Mouse (Mus musculus): Measurements from ENCODE around the gene Vwa7.

DNA sequence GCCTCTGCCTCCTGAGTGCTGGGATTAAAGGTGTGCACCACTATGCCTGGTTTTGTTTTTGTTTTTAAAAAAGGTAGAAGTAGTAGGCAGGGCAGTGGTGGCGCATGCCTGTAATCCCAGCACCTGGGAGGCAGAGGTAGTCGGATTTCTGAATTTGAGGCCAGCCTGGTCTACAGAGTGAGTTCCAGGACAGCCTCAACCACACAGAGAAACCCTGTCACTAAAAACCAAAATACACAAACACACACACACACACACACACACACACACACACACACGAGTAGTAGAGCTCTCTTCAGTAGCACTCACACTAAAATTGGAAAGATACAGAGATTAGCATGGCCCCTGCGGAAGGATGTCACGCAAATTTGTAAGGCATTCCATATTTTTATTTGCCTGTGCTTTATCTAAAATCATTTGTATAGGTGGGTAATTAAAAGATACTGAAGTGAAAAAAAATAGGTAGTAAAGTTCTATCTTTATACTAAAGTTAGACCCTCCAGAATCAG lies 32.6 kb downstream of the Vwa7 start:
- TF ChIP-seq CTCF (IDR thresholded peaks at IDR 0.05 in 2 of 3, conservative IDR thresholded peaks at IDR 0.05 in 1 of 3; ENCODE audit: control insufficient read depth in 1 of 3, insufficient read depth in 1 of 3, low read depth in 2 of 3, low read length in 3 of 3, poor library complexity in 1 of 3, severe bottlenecking in 1 of 3), result no peak
- no peak for TF ChIP-seq ZC3H11A (IDR thresholded peaks at IDR 0.05; ENCODE audit: low read depth, low read length)
- no peak for TF ChIP-seq JUND (IDR thresholded peaks at IDR 0.05; ENCODE audit: low read depth, low read length)

Measured in MEL (cell line).